Mouse (Mus musculus): ENCODE data around the gene Cfap54.

DNA sequence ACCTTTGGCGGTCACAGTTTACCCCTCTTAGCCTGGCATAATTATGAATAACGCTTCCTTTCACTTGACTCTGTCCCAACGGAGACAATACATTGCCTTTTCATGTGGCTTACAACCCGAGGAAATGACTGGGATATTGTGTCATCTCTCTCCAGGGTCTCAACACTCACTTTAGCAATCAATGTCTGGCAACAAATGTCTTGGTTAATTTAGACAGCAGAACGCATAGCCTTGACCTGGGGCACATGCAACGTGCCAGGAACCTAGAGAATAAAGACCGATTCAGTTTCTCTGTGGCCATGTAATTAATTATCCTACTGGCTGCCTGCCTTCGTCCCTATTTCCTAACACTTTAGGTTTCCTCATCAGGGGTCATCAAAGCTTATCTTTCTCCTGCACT is 30.0 kb upstream of the Cfap54 start:
- TF ChIP-seq CTCF (IDR thresholded peaks at IDR 0.05; ENCODE audit: low read depth), result no peak
- TF ChIP-seq EP300 (optimal IDR thresholded peaks at IDR 0.05), result no peak

Measured in stomach, postnatal 0 days (tissue).